Mouse (Mus musculus): ENCODE measurements around the gene Tcte2. TPM values are rescaled to one million over a fixed set of nuclear protein-coding genes. Genes with fewer than 3 reads are reported as not detected.
A peak's percentile ranks its signal among the peaks of the same experiment; 100 is the strongest.

Gene Tcte2
- polyA plus RNA-seq, 1 experiment: 16.9 TPM

GRCm38 (mm10) chr17:13671732-13672131, 89.9 kb downstream of the Tcte2 start:
- H3K27ac ChIP-seq (ENCODE audit: insufficient read depth, low read length): no peak overlapping the region
- no peak for TF ChIP-seq CTCF (IDR thresholded peaks at IDR 0.05; ENCODE audit: extremely low read depth, insufficient read depth, low read length)
- no peak for TF ChIP-seq POLR2A (IDR thresholded peaks at IDR 0.05; ENCODE audit: extremely low read depth, insufficient read depth, low read length)

GRCm38 (mm10) chr17:13670227-13670626, 91.4 kb downstream of the Tcte2 start:
- peaks cover 8% of the 10 kb centered on the region; the same call in 1 of the 2 replicates for H3K4me1 ChIP-seq (ENCODE audit: control insufficient read depth, insufficient read depth, low read length)
- no peak overlapping the region for H3K27ac ChIP-seq (ENCODE audit: insufficient read depth, low read length)
- TF ChIP-seq CTCF (IDR thresholded peaks at IDR 0.05; ENCODE audit: extremely low read depth, insufficient read depth, low read length) (no peak), POLR2A (IDR thresholded peaks at IDR 0.05; ENCODE audit: extremely low read depth, insufficient read depth, low read length) (no peak)
- H3K4me3 ChIP-seq (ENCODE audit: insufficient read depth, low read length): no peak overlapping the region

More at GRCm38 (mm10) chr17:13671732-13672131, 89.9 kb downstream of the Tcte2 start:
- no peak overlapping the region for H3K4me3 ChIP-seq (ENCODE audit: insufficient read depth, low read length)
- peaks cover 10% of the 10 kb centered on the region; the same call in 1 of the 2 replicates for H3K4me1 ChIP-seq (ENCODE audit: control insufficient read depth, insufficient read depth, low read length)

GRCm38 (mm10) chr17:13669206-13669605, 92.4 kb downstream of the Tcte2 start:
- peaks cover 8% of the 10 kb centered on the region; the same call in 1 of the 2 replicates for H3K4me1 ChIP-seq (ENCODE audit: control insufficient read depth, insufficient read depth, low read length)
- no peak overlapping the region for H3K4me3 ChIP-seq (ENCODE audit: insufficient read depth, low read length)
- H3K27ac ChIP-seq (ENCODE audit: insufficient read depth, low read length): no peak overlapping the region
- no peak for TF ChIP-seq CTCF (IDR thresholded peaks at IDR 0.05; ENCODE audit: extremely low read depth, insufficient read depth, low read length)
- no peak for TF ChIP-seq POLR2A (IDR thresholded peaks at IDR 0.05; ENCODE audit: extremely low read depth, insufficient read depth, low read length)

- H3K27ac ChIP-seq (ENCODE audit: insufficient read depth, low read length): 0 out of 2 replicates have a peak overlapping the region, but pooled peaks have one; percentile 79
- TF ChIP-seq CTCF (IDR thresholded peaks at IDR 0.05; ENCODE audit: extremely low read depth, insufficient read depth, low read length): no peak
- no peak for TF ChIP-seq POLR2A (IDR thresholded peaks at IDR 0.05; ENCODE audit: extremely low read depth, insufficient read depth, low read length)
- H3K4me3 ChIP-seq (ENCODE audit: insufficient read depth, low read length): no peak overlapping the region
- peaks cover 8% of the 10 kb centered on the region; the same call in 1 of the 2 replicates for H3K4me1 ChIP-seq (ENCODE audit: control insufficient read depth, insufficient read depth, low read length)
Measured at GRCm38 (mm10) chr17:13668052-13669015, 93.3 kb downstream of the Tcte2 start.

GRCm38 (mm10) chr17:13667006-13667405, 94.6 kb downstream of the Tcte2 start:
- peaks cover 8% of the 10 kb centered on the region; the same call in 1 of the 2 replicates for H3K4me1 ChIP-seq (ENCODE audit: control insufficient read depth, insufficient read depth, low read length)
- TF ChIP-seq POLR2A (IDR thresholded peaks at IDR 0.05; ENCODE audit: extremely low read depth, insufficient read depth, low read length) (no peak), CTCF (IDR thresholded peaks at IDR 0.05; ENCODE audit: extremely low read depth, insufficient read depth, low read length) (no peak)
- H3K4me3 ChIP-seq (ENCODE audit: insufficient read depth, low read length): no peak overlapping the region
- no peak overlapping the region for H3K27ac ChIP-seq (ENCODE audit: insufficient read depth, low read length)

- no peak for TF ChIP-seq CTCF (IDR thresholded peaks at IDR 0.05; ENCODE audit: extremely low read depth, insufficient read depth, low read length)
- TF ChIP-seq POLR2A (IDR thresholded peaks at IDR 0.05; ENCODE audit: extremely low read depth, insufficient read depth, low read length): no peak
- Histone ChIP-seq H3K4me3 (ENCODE audit: insufficient read depth, low read length) (no peak overlapping the region), H3K27ac (ENCODE audit: insufficient read depth, low read length) (no peak overlapping the region), H3K4me1 (ENCODE audit: control insufficient read depth, insufficient read depth, low read length) (peaks cover 8% of the 10 kb centered on the region; the same call in 1 of the 2 replicates)
Measured at GRCm38 (mm10) chr17:13665731-13666130, 95.9 kb downstream of the Tcte2 start.

GRCm38 (mm10) chr17:13663386-13664166, 98.0 kb downstream of the Tcte2 start:
- H3K4me3 ChIP-seq (ENCODE audit: insufficient read depth, low read length): no peak overlapping the region
- H3K4me1 ChIP-seq (ENCODE audit: control insufficient read depth, insufficient read depth, low read length): peaks cover 4% of the 10 kb centered on the region; the same call in 1 of the 2 replicates
- no peak overlapping the region for H3K27ac ChIP-seq (ENCODE audit: insufficient read depth, low read length)
- TF ChIP-seq POLR2A (IDR thresholded peaks at IDR 0.05; ENCODE audit: extremely low read depth, insufficient read depth, low read length) (no peak), CTCF (IDR thresholded peaks at IDR 0.05; ENCODE audit: extremely low read depth, insufficient read depth, low read length) (no peak)

Other genes starting within 250 kb of the Tcte2 start
- gene Afdn, start 1.3 kb downstream of the Tcte2 start, polyA plus RNA-seq (2012; rRNA removed): 73.9 and 77.3 TPM in 2 replicates
- not detected in 2 replicates for gene Gm7168, start 186.5 kb upstream of the Tcte2 start, polyA plus RNA-seq (2012; rRNA removed)
- gene Gm7356, start 241.9 kb upstream of the Tcte2 start, polyA plus RNA-seq (2012; rRNA removed): not detected in 2 replicates